Mouse (Mus musculus) midbrain, embryonic 12.5 days (tissue): ENCODE measurements around the gene Znrf3. TPM values are rescaled to one million over a fixed set of nuclear protein-coding genes. Genes with fewer than 3 reads are reported as not detected.

Source experiments
- ATAC-seq: fragments of 200-750 bp; cut with Nextera tagmentation; 2 replicates; pipeline ENCODE4 v1.8.0; 2017; ENCODE audit warnings: low read depth, moderate TSS enrichment, moderate library complexity; ENCODE audit not compliant: low FRiP score
- H3K27ac ChIP-seq: fragments of 300-500 bp; sonication (generic); replicated peaks from 2 replicates; pipeline ENCODE4 v1.5.1; 2016; ENCODE audit warnings: mild to moderate bottlenecking
- H3K27me3 ChIP-seq: fragments of 300-500 bp; sonication (generic); 2 replicates; pipeline ENCODE4 v1.6.1; 2016; ENCODE audit warnings: mild to moderate bottlenecking
- H3K36me3 ChIP-seq: fragments of 300-500 bp; sonication (generic); 2 replicates; pipeline ENCODE4 v1.6.1; 2016
- H3K4me1 ChIP-seq: fragments of 300-500 bp; sonication (generic); 2 replicates; pipeline ENCODE4 v1.6.1; 2016
- H3K4me2 ChIP-seq: fragments of 300-500 bp; sonication (generic); replicated peaks from 2 replicates; pipeline ENCODE4 v1.6.1; 2016; ENCODE audit warnings: mild to moderate bottlenecking, moderate library complexity
- H3K4me3 ChIP-seq: fragments of 300-500 bp; sonication (generic); 2 replicates; pipeline ENCODE4 v1.5.1; 2016; ENCODE audit warnings: mild to moderate bottlenecking
- H3K9ac ChIP-seq: fragments of 300-500 bp; sonication (generic); replicated peaks from 2 replicates; pipeline ENCODE4 v1.6.1; 2016; ENCODE audit warnings: mild to moderate bottlenecking, moderate library complexity
- H3K9me3 ChIP-seq: fragments of 300-500 bp; sonication (generic); 2 replicates; pipeline ENCODE4 v1.6.1; 2016; ENCODE audit warnings: mild to moderate bottlenecking
- WGBS: fragments of 180-500 bp; shearing (Covaris S2); methylation state at CpG from one replicate; pipeline ENCODE4 v1.1.7; 2016; 5-methylcytosine and 5-hydroxymethylcytosine counted together
- polyA plus RNA-seq: library from polyadenylated mRNA; unstranded; fragments of >200 nt; fragmentation: Nextera tagmentation; extraction: Ambion mirVana; gene quantifications from 2 replicates; pipeline ENCODE4 v1.2.1, GENCODE M21; 2016

The Znrf3 gene
- polyA plus RNA-seq, 1 experiment from 2014 or later, result 8.8 TPM

DNA sequence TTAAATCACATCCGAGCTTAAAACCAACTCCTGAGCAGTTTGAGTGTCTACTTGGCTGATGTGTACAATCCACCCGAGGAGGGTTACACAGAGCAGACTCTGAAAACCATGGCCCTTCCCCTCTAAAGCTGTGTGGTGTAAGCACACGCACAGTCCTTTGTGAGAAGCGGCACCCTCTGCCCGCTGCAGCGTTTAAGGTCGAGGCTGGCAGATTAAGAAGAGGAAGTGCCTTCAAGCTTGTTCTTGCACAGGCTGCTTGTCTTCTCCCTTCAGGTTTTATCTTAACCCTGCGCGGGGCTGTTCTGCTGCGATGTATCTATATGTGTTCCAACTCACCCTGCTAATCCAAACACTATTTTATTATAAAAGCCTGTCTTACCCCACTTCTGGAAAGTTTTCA lies 75.5 kb downstream of the Znrf3 start:
- H3K27ac ChIP-seq, result no peak overlapping the region
- 69% methylated on average over 10 of the region's 10 CpGs for WGBS
- no peak for ATAC-seq
- H3K27me3 ChIP-seq, result no peaks in the 10 kb centered on the region
- no peak overlapping the region for H3K9ac ChIP-seq
- no peaks in the 10 kb centered on the region for H3K9me3 ChIP-seq
- no peak overlapping the region for H3K4me3 ChIP-seq
- H3K4me2 ChIP-seq, result no peak overlapping the region
- no peaks in the 10 kb centered on the region for H3K36me3 ChIP-seq
- no peaks in the 10 kb centered on the region for H3K4me1 ChIP-seq

DNA sequence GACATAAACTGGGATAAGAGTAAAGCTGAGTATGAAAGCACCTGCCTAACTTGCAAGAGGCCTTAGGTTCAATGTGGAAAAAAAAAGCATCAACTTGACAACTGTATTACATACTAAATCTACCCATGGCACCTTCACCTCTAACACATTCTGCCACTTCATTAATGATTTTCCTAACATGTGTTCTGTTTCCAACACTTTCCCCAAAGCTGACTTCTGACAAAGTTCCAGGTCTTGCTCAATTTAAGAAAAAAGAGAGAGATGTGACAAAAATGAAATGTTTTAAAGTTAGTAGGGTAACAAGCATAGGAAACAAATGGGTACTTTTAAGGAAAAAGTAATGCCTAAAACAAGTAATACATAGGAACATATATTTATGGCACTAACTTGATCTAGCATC lies 76.2 kb downstream of the Znrf3 start:
- Histone ChIP-seq H3K9ac (no peak overlapping the region), H3K9me3 (no peaks in the 10 kb centered on the region), H3K27ac (no peak overlapping the region), H3K4me1 (no peaks in the 10 kb centered on the region), H3K4me2 (no peak overlapping the region), H3K36me3 (no peaks in the 10 kb centered on the region), H3K27me3 (no peaks in the 10 kb centered on the region), H3K4me3 (no peak overlapping the region)
- no peak for ATAC-seq

DNA sequence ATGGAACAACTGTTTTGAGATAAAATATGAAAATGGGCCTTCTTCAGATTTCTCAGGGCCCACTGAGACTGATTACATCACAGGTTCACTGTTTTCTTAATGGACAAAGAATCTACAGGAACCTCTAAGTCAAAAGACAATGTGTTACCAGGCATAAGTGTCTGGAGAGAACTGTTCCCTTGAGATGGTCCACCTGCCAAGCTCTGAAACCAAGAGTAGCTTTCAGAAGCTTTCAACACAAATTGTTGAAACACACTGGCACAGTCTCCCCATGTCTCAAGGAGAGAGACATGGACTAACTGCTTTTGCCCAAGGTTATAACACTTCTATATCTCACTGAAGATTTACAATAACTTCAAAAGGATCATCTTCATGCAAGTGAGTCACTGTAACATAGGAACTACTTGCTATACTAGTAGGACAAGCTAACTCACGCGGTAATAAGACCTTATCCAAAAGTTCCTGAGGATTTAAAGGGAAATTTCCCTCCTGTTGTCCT lies 89.3 kb downstream of the Znrf3 start:
- H3K9ac ChIP-seq, result no peak overlapping the region
- no peaks in the 10 kb centered on the region for H3K27me3 ChIP-seq
- 99% methylated on average over 2 of the region's 2 CpGs for WGBS
- no peak for ATAC-seq
- no peaks in the 10 kb centered on the region for H3K4me1 ChIP-seq
- no peak overlapping the region for H3K4me3 ChIP-seq
- H3K4me2 ChIP-seq, result no peak overlapping the region
- no peaks in the 10 kb centered on the region for H3K9me3 ChIP-seq
- no peak overlapping the region for H3K27ac ChIP-seq
- H3K36me3 ChIP-seq, result no peaks in the 10 kb centered on the region

DNA sequence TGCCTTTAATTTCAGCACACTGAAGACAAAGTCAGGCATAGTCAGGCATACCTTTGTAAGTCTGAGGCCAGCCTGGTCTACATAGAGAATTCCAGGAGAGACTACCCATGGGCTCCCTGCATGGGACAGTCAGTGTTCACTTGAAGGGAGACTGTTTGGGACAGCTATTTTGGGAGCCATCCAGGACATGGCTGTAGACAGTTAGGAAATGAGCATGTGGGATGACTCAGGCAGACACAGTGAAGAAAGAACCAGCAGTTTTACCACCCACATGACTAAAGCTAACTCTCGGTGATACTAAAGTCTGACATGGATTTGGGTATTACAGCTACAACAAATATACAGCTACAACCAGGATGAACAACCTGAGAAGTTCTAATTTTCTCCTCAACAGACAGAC lies 89.9 kb downstream of the Znrf3 start:
- Histone ChIP-seq H3K9me3 (no peaks in the 10 kb centered on the region), H3K4me3 (no peak overlapping the region), H3K27ac (no peak overlapping the region), H3K36me3 (no peaks in the 10 kb centered on the region), H3K4me1 (no peaks in the 10 kb centered on the region), H3K27me3 (no peaks in the 10 kb centered on the region), H3K9ac (no peak overlapping the region), H3K4me2 (no peak overlapping the region)
- WGBS, result 89% methylated on average over 1 of the region's 1 CpGs
- no peak for ATAC-seq

DNA sequence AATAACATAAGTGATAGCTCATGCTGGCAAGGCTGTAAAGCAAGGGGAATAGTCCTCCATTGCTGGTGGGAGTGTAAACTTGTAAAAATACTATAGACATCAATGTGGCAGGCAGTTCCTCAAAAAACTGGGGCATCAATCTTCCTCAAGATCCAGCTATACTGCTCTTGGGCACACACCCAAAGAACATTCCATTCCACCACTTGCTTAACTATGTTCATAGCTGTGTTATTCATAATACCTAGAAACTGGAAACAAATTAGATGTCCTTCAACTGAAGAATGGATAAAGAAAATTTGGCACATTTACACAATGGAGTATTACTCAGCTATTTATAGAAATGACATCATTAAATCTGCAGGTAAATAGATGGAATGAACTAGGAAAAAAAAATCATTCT lies 91.6 kb downstream of the Znrf3 start:
- no peak overlapping the region for H3K4me2 ChIP-seq
- H3K9me3 ChIP-seq, result no peaks in the 10 kb centered on the region
- no peak overlapping the region for H3K27ac ChIP-seq
- no peaks in the 10 kb centered on the region for H3K27me3 ChIP-seq
- ATAC-seq, result no peak
- H3K4me1 ChIP-seq, result peaks cover 2% of the 10 kb centered on the region; the same call in 1 of the 2 replicates
- no peak overlapping the region for H3K4me3 ChIP-seq
- H3K36me3 ChIP-seq, result no peaks in the 10 kb centered on the region
- H3K9ac ChIP-seq, result no peak overlapping the region

DNA sequence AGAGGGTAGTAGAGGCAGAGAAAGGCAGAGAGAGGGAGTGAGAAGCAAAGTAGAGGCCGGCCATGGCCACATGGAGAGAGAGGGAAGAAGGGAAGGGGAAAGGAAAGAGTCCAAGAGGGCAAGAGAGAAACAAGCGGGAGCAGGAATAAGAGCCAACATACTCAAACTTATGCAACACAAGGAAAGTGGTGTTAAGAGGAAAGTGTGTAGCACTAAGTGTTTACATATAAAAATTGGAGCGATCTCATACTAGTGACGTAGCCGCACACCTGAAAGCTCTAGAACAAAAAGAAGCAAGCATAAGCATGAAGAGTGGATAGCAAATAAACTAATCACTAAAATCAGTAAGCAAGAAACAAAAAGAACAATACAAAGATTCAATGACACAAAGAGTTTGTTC lies 95.2 kb downstream of the Znrf3 start:
- no peak overlapping the region for H3K9ac ChIP-seq
- H3K9me3 ChIP-seq, result no peaks in the 10 kb centered on the region
- H3K4me3 ChIP-seq, result no peak overlapping the region
- H3K27me3 ChIP-seq, result no peaks in the 10 kb centered on the region
- ATAC-seq, result no peak
- no peaks in the 10 kb centered on the region for H3K36me3 ChIP-seq
- no peak overlapping the region for H3K27ac ChIP-seq
- 99% methylated on average over 5 of the region's 5 CpGs for WGBS
- H3K4me1 ChIP-seq, result peaks cover 8% of the 10 kb centered on the region; the same call in 1 of the 2 replicates
- no peak overlapping the region for H3K4me2 ChIP-seq

- H3K36me3 ChIP-seq, result no peaks in the 10 kb centered on the region
- H3K4me3 ChIP-seq, result no peak overlapping the region
- no peak overlapping the region for H3K9ac ChIP-seq
- no peak overlapping the region for H3K27ac ChIP-seq
- H3K27me3 ChIP-seq, result no peaks in the 10 kb centered on the region
- no peak for ATAC-seq
- H3K9me3 ChIP-seq, result no peaks in the 10 kb centered on the region
- 59% methylated on average over 4 of the region's 4 CpGs for WGBS
- H3K4me1 ChIP-seq, result peaks cover 8% of the 10 kb centered on the region; the same call in 1 of the 2 replicates
- no peak overlapping the region for H3K4me2 ChIP-seq
These were observed 97.6 kb downstream of the Znrf3 start for GRCm38 (mm10) chr11:5346845-5347640.

DNA sequence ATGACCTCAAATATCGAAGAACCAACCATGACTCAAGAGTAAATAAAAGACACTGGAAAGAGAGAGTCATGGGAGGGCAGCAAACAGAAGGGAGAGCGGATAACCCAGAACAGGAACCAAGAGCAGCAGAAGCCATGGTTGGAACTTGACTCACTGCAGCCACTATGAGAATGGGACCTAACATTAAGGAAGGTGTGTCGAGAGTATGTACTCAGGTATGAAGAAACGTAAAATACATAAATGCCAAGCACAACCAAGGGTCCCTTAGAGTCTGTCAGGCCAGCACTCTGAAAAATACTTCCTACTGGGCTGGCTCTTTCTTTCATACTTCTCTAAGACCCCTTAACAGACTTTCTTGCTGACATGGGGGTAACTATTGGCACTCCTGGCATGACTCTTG lies 100.9 kb downstream of the Znrf3 start:
- no peak overlapping the region for H3K4me2 ChIP-seq
- no peak overlapping the region for H3K27ac ChIP-seq
- H3K9me3 ChIP-seq, result no peaks in the 10 kb centered on the region
- H3K9ac ChIP-seq, result no peak overlapping the region
- H3K36me3 ChIP-seq, result no peaks in the 10 kb centered on the region
- no peak overlapping the region for H3K4me3 ChIP-seq
- peaks cover 8% of the 10 kb centered on the region; the same call in 1 of the 2 replicates for H3K4me1 ChIP-seq
- H3K27me3 ChIP-seq, result no peaks in the 10 kb centered on the region
- WGBS, result 98% methylated on average over 4 of the region's 4 CpGs
- no peak for ATAC-seq

GRCm38 (mm10) chr11:5339732-5340131 lies 104.9 kb downstream of the Znrf3 start:
- no peaks in the 10 kb centered on the region for H3K27me3 ChIP-seq
- H3K36me3 ChIP-seq, result 0 out of 2 replicates have a peak, but pooled peaks cover 7% of the 10 kb centered on the region
- 96% methylated on average over 1 of the region's 1 CpGs for WGBS
- no peaks in the 10 kb centered on the region for H3K4me1 ChIP-seq
- H3K4me2 ChIP-seq, result no peak overlapping the region
- H3K9ac ChIP-seq, result no peak overlapping the region
- no peak for ATAC-seq
- no peak overlapping the region for H3K4me3 ChIP-seq
- no peaks in the 10 kb centered on the region for H3K9me3 ChIP-seq
- no peak overlapping the region for H3K27ac ChIP-seq

GRCm38 (mm10) chr11:5336852-5337251 lies 107.8 kb downstream of the Znrf3 start:
- peaks cover 10% of the 10 kb centered on the region; the same call in 1 of the 2 replicates for H3K36me3 ChIP-seq
- no peaks in the 10 kb centered on the region for H3K27me3 ChIP-seq
- H3K9me3 ChIP-seq, result no peaks in the 10 kb centered on the region
- WGBS, result 89% methylated on average over 7 of the region's 7 CpGs
- H3K4me1 ChIP-seq, result no peaks in the 10 kb centered on the region
- no peak for ATAC-seq
- no peak overlapping the region for H3K4me3 ChIP-seq
- no peak overlapping the region for H3K27ac ChIP-seq
- no peak overlapping the region for H3K9ac ChIP-seq
- no peak overlapping the region for H3K4me2 ChIP-seq

- Histone ChIP-seq H3K9me3 (no peaks in the 10 kb centered on the region), H3K4me1 (no peaks in the 10 kb centered on the region), H3K36me3 (peaks cover 10% of the 10 kb centered on the region; the same call in 1 of the 2 replicates), H3K9ac (no peak overlapping the region), H3K27ac (no peak overlapping the region), H3K4me2 (no peak overlapping the region), H3K4me3 (no peak overlapping the region), H3K27me3 (no peaks in the 10 kb centered on the region)
- no peak for ATAC-seq
These were observed 108.4 kb downstream of the Znrf3 start for GRCm38 (mm10) chr11:5336269-5336668.

DNA sequence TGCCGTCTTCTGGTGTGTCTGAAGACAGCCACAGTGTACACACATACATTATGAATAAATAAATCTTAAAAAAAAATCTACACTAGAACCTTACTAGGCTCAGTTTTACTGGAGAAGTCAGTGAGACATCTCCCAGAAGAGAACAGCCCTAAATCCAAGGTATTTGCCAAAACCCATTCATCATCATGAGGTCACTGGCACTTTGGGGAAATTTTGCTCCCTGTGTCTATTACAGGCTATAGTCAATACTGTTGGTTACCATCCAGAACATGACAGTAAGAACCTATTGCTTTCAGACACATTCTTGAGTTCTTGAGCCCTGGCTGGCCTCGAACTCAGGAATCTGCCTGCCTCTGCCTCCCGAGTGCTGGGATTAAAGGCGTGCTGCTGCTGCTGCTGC lies 113.8 kb downstream of the Znrf3 start:
- peaks cover 7% of the 10 kb centered on the region; the same call in 1 of the 2 replicates for H3K36me3 ChIP-seq
- 99% methylated on average over 4 of the region's 4 CpGs for WGBS
- H3K27me3 ChIP-seq, result no peaks in the 10 kb centered on the region

GRCm38 (mm10) chr11:5327693-5328092 lies 117.0 kb downstream of the Znrf3 start:
- Histone ChIP-seq H3K9ac (no peak overlapping the region), H3K4me1 (peaks cover 12% of the 10 kb centered on the region), H3K27ac (no peak overlapping the region), H3K4me3 (no peak overlapping the region), H3K36me3 (peaks cover 7% of the 10 kb centered on the region; the same call in 1 of the 2 replicates), H3K4me2 (no peak overlapping the region), H3K27me3 (no peaks in the 10 kb centered on the region), H3K9me3 (no peaks in the 10 kb centered on the region)
- 19% methylated on average over 1 of the region's 1 CpGs for WGBS
- no peak for ATAC-seq

More for the DNA sequence above, 113.8 kb downstream of the Znrf3 start:
- H3K4me1 ChIP-seq, result no peaks in the 10 kb centered on the region
- H3K4me2 ChIP-seq, result no peak overlapping the region
- H3K4me3 ChIP-seq, result no peak overlapping the region
- no peak overlapping the region for H3K9ac ChIP-seq
- H3K9me3 ChIP-seq, result no peaks in the 10 kb centered on the region
- H3K27ac ChIP-seq, result no peak overlapping the region
- no peak for ATAC-seq
